Mouse (Mus musculus): ENCODE data around the gene Rsu1. TPM values are rescaled to one million over a fixed set of nuclear protein-coding genes. Genes with fewer than 3 reads are reported as not detected.

Rsu1 gene
- polyA plus RNA-seq, 1 experiment from 2014 or later = 59.0 TPM

DNA sequence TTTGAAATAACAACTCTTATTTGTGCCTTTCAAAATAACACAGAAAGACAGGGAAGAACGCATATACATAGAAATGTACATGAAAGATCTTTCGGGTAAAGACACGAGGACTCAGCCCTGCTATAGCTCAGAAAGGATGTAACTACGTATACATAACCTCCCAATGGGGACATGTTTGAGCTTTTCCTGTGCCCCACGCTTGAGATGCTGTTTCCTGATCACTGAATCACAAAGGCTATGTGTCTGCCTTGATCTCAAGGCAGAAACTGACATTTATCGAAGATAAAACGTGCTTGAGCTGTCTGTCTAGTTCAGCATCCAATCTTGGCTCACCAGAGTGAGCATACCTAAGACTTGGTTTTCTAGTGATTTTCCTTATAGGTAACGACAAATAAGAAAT lies 138.8 kb downstream of the Rsu1 start:
- Histone ChIP-seq H3K9ac (no peak overlapping the region), H3K36me3 (replicated peaks) (no peaks in the 10 kb centered on the region), H3K9me3 (no peaks in the 10 kb centered on the region), H3K4me3 (no peak overlapping the region), H3K4me2 (no peak overlapping the region), H3K27me3 (replicated peaks) (no peaks in the 10 kb centered on the region), H3K4me1 (peaks cover 8% of the 10 kb centered on the region; the same call in 1 of the 2 replicates), H3K27ac (no peak overlapping the region)
- WGBS = 79% methylated on average over 8 of the region's 8 CpGs
- no peak for ATAC-seq (replicated peaks)

DNA sequence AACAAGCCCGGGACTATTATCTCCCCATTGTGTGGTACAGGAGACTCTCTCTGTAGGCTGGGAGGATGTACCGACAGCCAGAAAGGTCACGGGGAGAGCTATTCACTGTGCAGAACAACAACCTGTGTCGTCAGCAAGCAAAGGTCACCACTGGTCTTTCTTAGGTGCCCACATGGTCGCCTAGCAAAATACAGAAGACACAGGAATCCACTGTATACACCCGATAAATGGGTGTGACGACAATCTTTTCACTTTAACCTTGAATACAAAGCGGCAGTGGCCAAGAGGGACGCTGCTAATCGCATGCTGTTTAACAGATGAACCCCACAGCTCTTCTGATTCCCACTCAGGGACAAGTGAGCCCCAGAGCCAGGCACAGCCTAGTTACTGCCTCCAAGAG lies 141.4 kb downstream of the Rsu1 start:
- no peak overlapping the region for H3K4me3 ChIP-seq
- peak overlapping the region; percentile 42 for H3K4me2 ChIP-seq
- H3K4me1 ChIP-seq = peaks cover 8% of the 10 kb centered on the region; the same call in 1 of the 2 replicates
- no peak overlapping the region for H3K27ac ChIP-seq
- WGBS = 31% methylated on average over 10 of the region's 10 CpGs
- H3K36me3 ChIP-seq (replicated peaks) = no peaks in the 10 kb centered on the region
- no peaks in the 10 kb centered on the region for H3K27me3 ChIP-seq (replicated peaks)
- peak; percentile 79 for ATAC-seq (replicated peaks)
- no peaks in the 10 kb centered on the region for H3K9me3 ChIP-seq
- no peak overlapping the region for H3K9ac ChIP-seq

DNA sequence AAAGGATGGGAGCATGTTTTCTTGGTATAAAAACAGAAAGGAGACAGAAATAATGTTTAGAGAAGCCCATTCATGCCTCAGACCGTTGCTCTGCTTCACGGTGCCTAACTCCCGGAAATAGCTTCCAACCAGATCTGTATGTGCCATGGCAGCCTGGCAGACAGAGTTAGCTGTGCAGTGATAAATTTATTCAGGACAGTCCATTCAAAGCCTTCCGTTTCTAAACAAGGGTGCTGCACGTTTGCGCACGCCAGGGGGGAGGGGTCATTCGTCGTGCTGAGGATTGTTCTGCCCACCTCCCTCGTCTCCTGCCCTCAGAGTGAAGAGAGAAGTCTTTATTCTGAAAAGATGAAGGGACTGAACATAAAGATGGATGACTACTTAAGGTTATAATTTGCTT lies 141.9 kb downstream of the Rsu1 start:
- H3K27ac ChIP-seq = peak overlapping the region; percentile 40; the same call in 1 of the 2 replicates
- H3K4me1 ChIP-seq = peaks cover 8% of the 10 kb centered on the region; the same call in 1 of the 2 replicates
- H3K27me3 ChIP-seq (replicated peaks) = no peaks in the 10 kb centered on the region
- peak overlapping the region; percentile 42 for H3K4me2 ChIP-seq
- whole genome bisulfite sequencing = 26% methylated on average over 10 of the region's 10 CpGs
- H3K9me3 ChIP-seq = no peaks in the 10 kb centered on the region
- H3K4me3 ChIP-seq = peak overlapping the region; percentile 18
- ATAC-seq (replicated peaks) = peak; percentile 77
- no peaks in the 10 kb centered on the region for H3K36me3 ChIP-seq (replicated peaks)
- 0 out of 2 replicates have a peak overlapping the region, but pooled peaks have one; percentile 12 for H3K9ac ChIP-seq

DNA sequence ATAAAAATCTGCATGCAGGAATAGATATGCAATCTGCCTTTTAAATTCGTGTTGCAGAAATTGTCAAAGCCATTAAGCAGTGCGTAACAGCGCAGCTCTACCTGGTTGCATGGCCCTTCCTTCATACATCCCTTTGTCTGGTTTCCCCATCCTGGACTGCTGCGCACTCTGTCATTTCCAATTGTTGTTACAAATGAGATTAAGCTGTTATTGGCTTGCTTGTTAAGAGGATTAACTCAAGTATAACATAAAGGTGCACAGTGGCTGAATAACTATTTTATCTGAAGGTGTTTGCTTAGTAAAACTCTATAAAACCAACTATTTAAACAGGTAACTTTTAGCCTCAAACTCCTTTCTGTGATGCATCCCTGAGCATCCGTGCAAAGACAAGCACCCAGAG lies 150.8 kb downstream of the Rsu1 start:
- no peak overlapping the region for H3K4me2 ChIP-seq
- no peak overlapping the region for H3K9ac ChIP-seq
- no peak overlapping the region for H3K27ac ChIP-seq
- ATAC-seq (replicated peaks) = no peak
- H3K36me3 ChIP-seq (replicated peaks) = no peaks in the 10 kb centered on the region
- no peaks in the 10 kb centered on the region for H3K27me3 ChIP-seq (replicated peaks)
- H3K4me1 ChIP-seq = no peaks in the 10 kb centered on the region
- H3K9me3 ChIP-seq = no peaks in the 10 kb centered on the region
- H3K4me3 ChIP-seq = no peak overlapping the region
- WGBS = 61% methylated on average over 5 of the region's 5 CpGs

DNA sequence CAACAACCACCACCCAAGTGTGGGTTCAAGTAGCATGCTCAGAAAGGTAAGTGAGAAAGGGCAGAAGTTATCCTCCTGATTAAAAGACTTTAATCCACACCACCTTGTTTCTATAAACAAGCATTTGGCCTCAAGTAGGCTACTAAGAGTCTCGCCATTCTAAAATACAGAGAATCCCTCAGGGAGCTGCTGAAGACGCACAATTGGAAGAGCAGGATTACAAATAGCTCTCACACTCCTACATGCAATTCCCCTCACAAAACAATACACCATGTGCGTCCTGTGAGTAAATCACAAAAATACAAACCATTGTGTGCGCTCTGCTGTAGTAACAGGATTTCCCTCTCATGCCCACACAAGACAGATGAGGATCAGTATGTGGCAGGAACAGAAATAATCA lies 153.3 kb downstream of the Rsu1 start:
- Histone ChIP-seq H3K9ac (no peak overlapping the region), H3K9me3 (no peaks in the 10 kb centered on the region), H3K27me3 (replicated peaks) (no peaks in the 10 kb centered on the region), H3K27ac (no peak overlapping the region), H3K36me3 (replicated peaks) (no peaks in the 10 kb centered on the region), H3K4me1 (no peaks in the 10 kb centered on the region), H3K4me3 (no peak overlapping the region), H3K4me2 (no peak overlapping the region)
- WGBS = 64% methylated on average over 4 of the region's 4 CpGs
- no peak for ATAC-seq (replicated peaks)

DNA sequence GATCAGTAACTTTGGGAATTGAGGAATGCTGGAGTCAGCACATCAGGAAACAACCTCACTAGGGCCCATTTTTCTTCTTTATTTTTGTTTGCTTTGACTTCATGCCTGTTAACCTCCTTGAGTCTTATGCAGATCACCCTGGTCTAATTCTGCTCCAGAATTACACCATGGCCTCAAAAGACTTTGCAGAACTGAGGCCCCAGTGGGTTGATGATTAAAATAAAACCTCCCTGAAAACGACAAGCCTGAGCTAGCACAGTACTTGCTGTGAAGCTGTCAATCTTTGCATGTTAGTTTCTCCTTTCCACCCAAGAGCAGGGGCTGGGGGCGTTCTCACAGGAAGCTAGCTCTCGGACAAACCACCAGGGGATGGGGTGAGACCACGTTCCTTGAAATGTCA lies 164.7 kb downstream of the Rsu1 start:
- Histone ChIP-seq H3K27ac (no peak overlapping the region), H3K27me3 (replicated peaks) (no peaks in the 10 kb centered on the region), H3K4me3 (no peak overlapping the region), H3K36me3 (replicated peaks) (no peaks in the 10 kb centered on the region), H3K4me1 (no peaks in the 10 kb centered on the region), H3K9me3 (no peaks in the 10 kb centered on the region), H3K4me2 (no peak overlapping the region), H3K9ac (no peak overlapping the region)
- ATAC-seq (replicated peaks) = no peak
- WGBS = 35% methylated on average over 4 of the region's 4 CpGs

DNA sequence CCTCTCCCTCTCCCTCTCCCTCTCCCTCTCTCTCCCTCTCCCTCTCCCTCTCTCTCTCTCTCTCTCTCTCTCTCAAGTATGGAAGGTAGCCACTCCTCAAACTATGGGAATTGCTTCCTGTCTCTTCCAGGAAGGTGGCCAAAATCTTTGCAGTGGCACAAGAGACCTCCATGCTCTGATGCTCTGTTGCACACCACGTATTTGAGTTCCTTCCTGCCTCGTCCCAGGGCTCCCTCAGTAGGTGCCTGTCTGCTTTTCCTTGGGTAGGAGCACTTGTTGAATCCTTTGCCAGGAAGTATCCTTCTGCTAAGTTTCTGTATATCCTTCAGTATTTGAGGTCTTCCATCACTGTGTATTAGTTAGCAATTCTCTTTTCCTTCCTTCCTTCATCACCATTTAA lies 166.8 kb downstream of the Rsu1 start:
- no peaks in the 10 kb centered on the region for H3K4me1 ChIP-seq
- 37% methylated on average over 2 of the region's 2 CpGs for WGBS
- H3K9ac ChIP-seq = no peak overlapping the region
- ATAC-seq (replicated peaks) = no peak
- H3K27ac ChIP-seq = no peak overlapping the region
- no peak overlapping the region for H3K4me2 ChIP-seq
- H3K27me3 ChIP-seq (replicated peaks) = no peaks in the 10 kb centered on the region
- H3K4me3 ChIP-seq = no peak overlapping the region
- H3K9me3 ChIP-seq = no peaks in the 10 kb centered on the region
- no peaks in the 10 kb centered on the region for H3K36me3 ChIP-seq (replicated peaks)

DNA sequence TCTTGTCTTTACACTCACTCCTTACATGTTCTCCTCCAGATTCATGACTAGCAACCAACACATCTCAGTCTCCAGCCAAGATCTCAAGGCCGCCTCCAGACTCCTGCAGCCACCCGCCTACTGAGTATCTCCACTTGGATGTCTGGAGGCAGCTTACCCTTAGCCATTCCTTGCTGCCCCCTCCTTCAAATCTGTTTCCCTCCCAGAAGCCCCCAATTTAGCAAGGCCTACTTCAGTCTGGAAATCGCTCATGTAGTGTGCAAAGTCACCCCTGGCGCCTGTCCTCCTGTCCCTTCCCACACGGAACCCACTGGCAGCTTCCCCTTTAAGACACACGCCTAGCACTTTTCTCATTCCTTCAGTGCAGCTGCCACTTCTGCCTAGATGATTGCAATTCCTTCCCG lies 167.4 kb downstream of the Rsu1 start:
- Histone ChIP-seq H3K36me3 (replicated peaks) (no peaks in the 10 kb centered on the region), H3K27me3 (replicated peaks) (no peaks in the 10 kb centered on the region), H3K4me2 (no peak overlapping the region), H3K9me3 (no peaks in the 10 kb centered on the region), H3K4me1 (no peaks in the 10 kb centered on the region), H3K4me3 (no peak overlapping the region), H3K9ac (no peak overlapping the region), H3K27ac (no peak overlapping the region)
- ATAC-seq (replicated peaks) = no peak
- WGBS = 76% methylated on average over 7 of the region's 7 CpGs

DNA sequence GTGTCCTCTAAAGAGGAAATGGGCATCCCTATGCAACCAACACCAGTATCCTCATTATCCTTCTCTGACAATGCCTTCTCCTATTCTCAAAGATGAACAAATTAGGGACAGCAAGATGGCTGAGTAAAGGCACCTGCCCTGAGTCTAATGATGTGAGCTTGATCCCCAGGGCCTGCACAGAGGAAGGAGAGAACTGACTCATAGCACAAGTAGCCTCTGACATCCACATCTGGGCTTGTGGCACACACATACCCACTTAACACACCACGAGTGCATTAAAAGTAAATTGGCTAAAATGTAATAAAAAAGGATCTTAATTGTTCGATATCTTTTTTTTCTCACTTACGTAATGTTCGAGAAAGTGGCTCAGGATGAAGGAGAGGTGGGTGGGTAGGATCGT lies 177.2 kb downstream of the Rsu1 start:
- WGBS = 96% methylated on average over 5 of the region's 5 CpGs
- Histone ChIP-seq H3K9ac (no peak overlapping the region), H3K4me3 (no peak overlapping the region), H3K27ac (no peak overlapping the region), H3K4me1 (no peaks in the 10 kb centered on the region), H3K27me3 (replicated peaks) (no peaks in the 10 kb centered on the region), H3K4me2 (no peak overlapping the region), H3K36me3 (replicated peaks) (no peaks in the 10 kb centered on the region), H3K9me3 (no peaks in the 10 kb centered on the region)
- ATAC-seq (replicated peaks) = no peak

DNA sequence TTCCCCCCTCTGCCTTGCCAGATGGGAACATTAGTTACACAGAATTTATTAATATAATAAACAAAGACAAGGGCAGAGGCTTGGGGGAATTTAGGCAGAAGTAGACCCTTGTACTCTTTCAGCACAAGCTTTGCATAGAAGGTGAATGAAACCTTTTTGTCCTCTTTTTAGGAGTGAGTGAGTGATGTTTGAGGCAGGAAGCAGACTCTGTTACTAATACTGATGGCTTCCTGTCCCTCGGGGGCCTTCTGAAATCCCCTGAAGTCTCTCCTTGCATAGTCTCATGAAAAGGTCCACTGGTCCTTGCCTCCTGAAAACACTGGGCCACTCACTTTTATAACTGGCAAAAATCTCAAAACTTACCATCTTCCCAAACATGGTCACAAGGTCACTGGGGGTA lies 177.6 kb downstream of the Rsu1 start:
- Histone ChIP-seq H3K27me3 (replicated peaks) (no peaks in the 10 kb centered on the region), H3K36me3 (replicated peaks) (no peaks in the 10 kb centered on the region), H3K4me3 (no peak overlapping the region), H3K27ac (no peak overlapping the region), H3K4me1 (no peaks in the 10 kb centered on the region), H3K4me2 (no peak overlapping the region), H3K9me3 (no peaks in the 10 kb centered on the region), H3K9ac (no peak overlapping the region)
- 83% methylated on average over 1 of the region's 1 CpGs for WGBS
- ATAC-seq (replicated peaks) = no peak

DNA sequence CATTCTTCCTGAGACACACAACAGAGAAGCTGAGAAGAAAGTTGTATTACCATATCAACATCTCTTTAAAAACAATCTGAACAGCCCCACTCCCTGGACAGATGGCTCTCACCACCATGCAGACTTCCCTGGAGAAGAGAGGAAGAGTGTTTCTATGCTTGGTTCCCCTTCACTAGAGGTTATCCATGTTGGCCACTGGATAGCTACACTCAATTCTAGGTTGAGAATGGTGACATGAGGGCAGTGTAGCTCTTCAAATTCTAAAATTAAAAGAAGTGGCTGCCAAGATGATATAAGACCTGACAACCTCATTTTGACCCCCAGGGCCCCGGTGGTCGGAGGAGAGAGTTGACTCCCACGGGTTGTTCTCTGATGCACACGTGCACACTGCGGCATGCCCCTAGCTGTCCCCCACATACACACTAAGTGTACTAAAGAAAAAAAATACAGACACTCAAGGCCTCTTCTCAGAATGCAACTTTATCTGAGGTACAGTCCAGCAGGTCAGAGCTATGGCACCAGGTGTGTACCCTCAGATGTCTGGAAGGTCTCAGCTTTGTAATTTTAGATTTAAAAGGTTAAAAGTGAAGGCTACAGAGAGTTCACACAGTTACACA lies 179.7 kb downstream of the Rsu1 start:
- no peaks in the 10 kb centered on the region for H3K27me3 ChIP-seq (replicated peaks)
- H3K4me2 ChIP-seq = no peak overlapping the region
- 92% methylated on average over 5 of the region's 5 CpGs for WGBS
- ATAC-seq (replicated peaks) = no peak; the same call in 1 of the 2 replicates
- no peak overlapping the region for H3K9ac ChIP-seq
- H3K4me3 ChIP-seq = no peak overlapping the region
- no peak overlapping the region for H3K27ac ChIP-seq
- no peaks in the 10 kb centered on the region for H3K9me3 ChIP-seq
- no peaks in the 10 kb centered on the region for H3K36me3 ChIP-seq (replicated peaks)
- H3K4me1 ChIP-seq = no peaks in the 10 kb centered on the region

DNA sequence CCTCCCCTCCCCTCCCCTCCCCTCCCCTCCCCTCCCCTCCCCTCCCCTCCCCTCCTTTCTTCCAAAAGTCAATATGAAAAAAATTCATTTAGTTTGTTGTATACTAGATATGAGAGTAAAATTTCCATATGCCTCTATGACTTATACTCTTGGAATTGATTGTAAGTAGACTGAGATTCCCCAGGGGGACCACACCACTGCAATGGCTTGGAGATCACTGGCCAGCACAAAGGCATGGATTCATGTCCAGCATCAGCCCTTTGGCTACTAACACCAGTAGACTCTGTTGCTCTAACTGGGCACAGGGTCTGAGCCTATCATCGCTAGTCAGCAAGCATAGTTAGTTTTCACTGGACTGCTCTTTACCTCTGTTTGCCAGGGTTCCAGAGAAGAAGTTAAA lies 180.4 kb downstream of the Rsu1 start:
- no peak overlapping the region for H3K4me3 ChIP-seq
- WGBS = 93% methylated on average over 1 of the region's 1 CpGs
- H3K9ac ChIP-seq = no peak overlapping the region
- no peaks in the 10 kb centered on the region for H3K9me3 ChIP-seq
- no peak for ATAC-seq (replicated peaks)
- no peak overlapping the region for H3K27ac ChIP-seq
- no peaks in the 10 kb centered on the region for H3K27me3 ChIP-seq (replicated peaks)
- no peaks in the 10 kb centered on the region for H3K36me3 ChIP-seq (replicated peaks)
- no peak overlapping the region for H3K4me2 ChIP-seq
- no peaks in the 10 kb centered on the region for H3K4me1 ChIP-seq

DNA sequence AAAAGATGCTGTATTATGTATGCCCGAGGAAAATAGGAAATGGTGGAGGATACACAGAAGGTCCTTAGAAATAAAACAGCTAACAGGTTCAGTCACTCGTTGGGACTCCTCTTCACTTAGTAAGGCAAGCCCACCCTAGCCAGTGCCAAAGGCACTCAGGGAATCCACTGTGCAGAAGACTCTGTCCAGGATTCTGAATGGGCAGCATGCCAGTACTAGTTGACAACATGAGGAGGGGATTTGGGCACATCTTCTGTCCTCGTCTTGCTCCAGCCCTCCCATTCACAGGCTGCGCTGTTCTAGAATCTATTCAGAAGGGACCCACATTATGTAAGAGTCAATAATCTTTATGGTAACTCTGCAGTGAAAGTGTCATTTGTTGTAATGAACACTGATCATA lies 181.4 kb downstream of the Rsu1 start:
- Histone ChIP-seq H3K4me3 (no peak overlapping the region), H3K4me2 (no peak overlapping the region), H3K36me3 (replicated peaks) (no peaks in the 10 kb centered on the region), H3K27ac (no peak overlapping the region), H3K27me3 (replicated peaks) (no peaks in the 10 kb centered on the region), H3K4me1 (no peaks in the 10 kb centered on the region), H3K9ac (no peak overlapping the region), H3K9me3 (no peaks in the 10 kb centered on the region)
- ATAC-seq (replicated peaks) = no peak
- WGBS = 76% methylated on average over 4 of the region's 4 CpGs
